Mouse (Mus musculus) lung, embryonic 15.5 days (tissue): Measurements from ENCODE around the gene Otop1. TPM values are rescaled to one million over a fixed set of nuclear protein-coding genes. Genes with fewer than 3 reads are reported as not detected.

Experiments used
- ATAC-seq: fragments of 200-750 bp; cut with Nextera tagmentation; 2 replicates; pipeline ENCODE4 v1.8.0; 2017; ENCODE audit warnings: moderate number of reproducible peaks, borderline replicate concordance; ENCODE audit not compliant: low FRiP score, low TSS enrichment; ENCODE audit errors: extremely low read depth
- H3K27ac ChIP-seq: fragments of 300-500 bp; sonication (generic); 2 replicates; pipeline ENCODE4 v1.5.1; 2015; ENCODE audit warnings: moderate library complexity, mild to moderate bottlenecking, inconsistent platforms
- H3K27me3 ChIP-seq: fragments of 300-500 bp; sonication (generic); 2 replicates; pipeline ENCODE4 v1.6.1; 2015; ENCODE audit warnings: inconsistent platforms
- H3K36me3 ChIP-seq: fragments of 300-500 bp; sonication (generic); 2 replicates; pipeline ENCODE4 v1.6.1; 2015; ENCODE audit warnings: inconsistent platforms
- H3K4me1 ChIP-seq: fragments of 300-500 bp; sonication (generic); 2 replicates; pipeline ENCODE4 v1.6.1; 2015; ENCODE audit warnings: inconsistent platforms
- H3K4me2 ChIP-seq: fragments of 300-500 bp; sonication (generic); 2 replicates; pipeline ENCODE4 v1.6.1; 2015; ENCODE audit warnings: inconsistent platforms, mild to moderate bottlenecking, moderate library complexity
- H3K4me3 ChIP-seq: fragments of 300-500 bp; sonication (generic); 2 replicates; pipeline ENCODE4 v1.5.1; 2015; ENCODE audit warnings: mild to moderate bottlenecking, inconsistent platforms
- H3K9ac ChIP-seq: fragments of 300-500 bp; sonication (generic); 2 replicates; pipeline ENCODE4 v1.6.1; 2015; ENCODE audit warnings: inconsistent platforms
- H3K9me3 ChIP-seq: fragments of 300-500 bp; sonication (generic); 2 replicates; pipeline ENCODE4 v1.6.1; 2016; ENCODE audit warnings: inconsistent platforms
- WGBS: fragments of 180-500 bp; shearing (Covaris S2); methylation state at CpG from one replicate; pipeline ENCODE4 v1.1.7; 2015; 5-methylcytosine and 5-hydroxymethylcytosine counted together
- polyA plus RNA-seq: library from polyadenylated mRNA; unstranded; fragments of >200 nt; fragmentation: Nextera tagmentation; extraction: Ambion mirVana; gene quantifications from 2 replicates; pipeline ENCODE4 v1.2.1, GENCODE M21; 2015

Otop1 gene
- not detected in 2 replicates for polyA plus RNA-seq

- no peak for ATAC-seq
- no peak within 1 kb of the TSS for H3K27ac ChIP-seq
- H3K4me1 ChIP-seq, result 0 out of 2 replicates have a peak, but pooled peaks cover 8% of the 10 kb centered on the region
- peak within 1 kb of the TSS; percentile 8; the same call in 1 of the 2 replicates for H3K4me3 ChIP-seq
- no peak within 1 kb of the TSS for H3K9ac ChIP-seq
- WGBS, result 2% methylated on average over 4 of the region's 4 CpGs
- H3K9me3 ChIP-seq, result no peaks in the 10 kb centered on the region
- peaks cover 9% of the 10 kb centered on the region; the same call in 1 of the 2 replicates for H3K36me3 ChIP-seq
- H3K27me3 ChIP-seq, result peaks cover 61% of the 10 kb centered on the region
- no peak within 1 kb of the TSS for H3K4me2 ChIP-seq
These were observed at the start of gene Otop1 for GRCm38 (mm10) chr5:38275771-38276170. Gene Otop1, plus strand, starts transcription at chr5:38275972.

- H3K4me1 ChIP-seq, result no peaks in the 10 kb centered on the region
- no peaks in the 10 kb centered on the region for H3K9me3 ChIP-seq
- H3K4me2 ChIP-seq, result no peak overlapping the region
- H3K27me3 ChIP-seq, result no peaks in the 10 kb centered on the region
- H3K4me3 ChIP-seq, result no peak overlapping the region
- peaks cover 36% of the 10 kb centered on the region for H3K36me3 ChIP-seq
- 68% methylated on average over 4 of the region's 4 CpGs for WGBS
- no peak overlapping the region for H3K27ac ChIP-seq
- ATAC-seq, result no peak
- H3K9ac ChIP-seq, result no peak overlapping the region
These were observed 40.4 kb upstream of the Otop1 start for GRCm38 (mm10) chr5:38235422-38235821.

- H3K27me3 ChIP-seq, result no peaks in the 10 kb centered on the region
- H3K4me3 ChIP-seq, result no peak overlapping the region
- WGBS, result 95% methylated on average over 2 of the region's 2 CpGs
- no peak overlapping the region for H3K9ac ChIP-seq
- H3K4me2 ChIP-seq, result no peak overlapping the region
- H3K4me1 ChIP-seq, result no peaks in the 10 kb centered on the region
- ATAC-seq, result no peak
- H3K27ac ChIP-seq, result no peak overlapping the region
- no peaks in the 10 kb centered on the region for H3K9me3 ChIP-seq
- peaks cover 24% of the 10 kb centered on the region for H3K36me3 ChIP-seq
These were observed 39.1 kb upstream of the Otop1 start for GRCm38 (mm10) chr5:38236627-38237026.

GRCm38 (mm10) chr5:38240727-38241472, 34.9 kb upstream of the Otop1 start:
- Histone ChIP-seq H3K4me1 (no peaks in the 10 kb centered on the region), H3K9me3 (no peaks in the 10 kb centered on the region), H3K4me3 (no peak overlapping the region), H3K9ac (no peak overlapping the region), H3K27me3 (no peaks in the 10 kb centered on the region), H3K27ac (no peak overlapping the region), H3K4me2 (no peak overlapping the region), H3K36me3 (no peaks in the 10 kb centered on the region)
- WGBS, result 35% methylated on average over 5 of the region's 5 CpGs
- no peak for ATAC-seq

- H3K27me3 ChIP-seq, result no peaks in the 10 kb centered on the region
- H3K36me3 ChIP-seq, result no peaks in the 10 kb centered on the region
- no peak overlapping the region for H3K4me3 ChIP-seq
- no peaks in the 10 kb centered on the region for H3K4me1 ChIP-seq
- no peaks in the 10 kb centered on the region for H3K9me3 ChIP-seq
- no peak overlapping the region for H3K9ac ChIP-seq
- H3K27ac ChIP-seq, result no peak overlapping the region
- ATAC-seq, result no peak
- H3K4me2 ChIP-seq, result no peak overlapping the region
- 79% methylated on average over 3 of the region's 3 CpGs for WGBS
These were observed 34.3 kb upstream of the Otop1 start for GRCm38 (mm10) chr5:38241473-38241834.

- no peaks in the 10 kb centered on the region for H3K4me1 ChIP-seq
- H3K4me3 ChIP-seq, result no peak overlapping the region
- H3K9me3 ChIP-seq, result no peaks in the 10 kb centered on the region
- no peak for ATAC-seq
- WGBS, result 77% methylated on average over 6 of the region's 6 CpGs
- no peak overlapping the region for H3K4me2 ChIP-seq
- no peaks in the 10 kb centered on the region for H3K27me3 ChIP-seq
- H3K36me3 ChIP-seq, result no peaks in the 10 kb centered on the region
- H3K27ac ChIP-seq, result no peak overlapping the region
- H3K9ac ChIP-seq, result no peak overlapping the region
These were observed 33.8 kb upstream of the Otop1 start for GRCm38 (mm10) chr5:38241966-38242365.

GRCm38 (mm10) chr5:38255195-38255594, 20.6 kb upstream of the Otop1 start:
- no peak overlapping the region for H3K27ac ChIP-seq
- H3K36me3 ChIP-seq, result no peaks in the 10 kb centered on the region
- H3K27me3 ChIP-seq, result no peaks in the 10 kb centered on the region
- H3K9me3 ChIP-seq, result no peaks in the 10 kb centered on the region
- no peak overlapping the region for H3K4me3 ChIP-seq
- H3K4me2 ChIP-seq, result no peak overlapping the region
- no peak overlapping the region for H3K9ac ChIP-seq
- ATAC-seq, result no peak
- WGBS, result 45% methylated on average over 4 of the region's 4 CpGs
- H3K4me1 ChIP-seq, result no peaks in the 10 kb centered on the region

- H3K27ac ChIP-seq, result no peak overlapping the region
- WGBS, result 67% methylated on average over 3 of the region's 3 CpGs
These were observed 20.1 kb upstream of the Otop1 start for GRCm38 (mm10) chr5:38255644-38256043.

GRCm38 (mm10) chr5:38256551-38256950, 19.2 kb upstream of the Otop1 start:
- H3K4me3 ChIP-seq, result no peak overlapping the region
- 85% methylated on average over 1 of the region's 1 CpGs for WGBS
- peaks cover 8% of the 10 kb centered on the region for H3K4me1 ChIP-seq
- H3K27me3 ChIP-seq, result no peaks in the 10 kb centered on the region
- H3K4me2 ChIP-seq, result no peak overlapping the region
- no peaks in the 10 kb centered on the region for H3K36me3 ChIP-seq
- no peak overlapping the region for H3K27ac ChIP-seq
- H3K9ac ChIP-seq, result no peak overlapping the region
- H3K9me3 ChIP-seq, result no peaks in the 10 kb centered on the region
- ATAC-seq, result no peak

More at GRCm38 (mm10) chr5:38255644-38256043, 20.1 kb upstream of the Otop1 start:
- Histone ChIP-seq H3K4me2 (no peak overlapping the region), H3K4me1 (no peaks in the 10 kb centered on the region), H3K27me3 (no peaks in the 10 kb centered on the region), H3K36me3 (no peaks in the 10 kb centered on the region), H3K4me3 (no peak overlapping the region), H3K9me3 (no peaks in the 10 kb centered on the region), H3K9ac (no peak overlapping the region)
- ATAC-seq, result no peak

- Histone ChIP-seq H3K4me1 (peaks cover 8% of the 10 kb centered on the region), H3K36me3 (peaks cover 8% of the 10 kb centered on the region), H3K27me3 (no peaks in the 10 kb centered on the region), H3K4me3 (no peak overlapping the region), H3K9me3 (no peaks in the 10 kb centered on the region), H3K9ac (no peak overlapping the region), H3K4me2 (no peak overlapping the region), H3K27ac (no peak overlapping the region)
- WGBS, result 80% methylated on average over 8 of the region's 8 CpGs
- no peak for ATAC-seq
These were observed 17.6 kb upstream of the Otop1 start for GRCm38 (mm10) chr5:38258034-38258772.

- H3K9ac ChIP-seq, result no peak overlapping the region
- 86% methylated on average over 5 of the region's 5 CpGs for WGBS
- no peaks in the 10 kb centered on the region for H3K9me3 ChIP-seq
- ATAC-seq, result no peak
- peaks cover 8% of the 10 kb centered on the region for H3K4me1 ChIP-seq
- H3K27me3 ChIP-seq, result no peaks in the 10 kb centered on the region
- no peak overlapping the region for H3K27ac ChIP-seq
- peaks cover 14% of the 10 kb centered on the region for H3K36me3 ChIP-seq
- H3K4me3 ChIP-seq, result no peak overlapping the region
- no peak overlapping the region for H3K4me2 ChIP-seq
These were observed 17.0 kb upstream of the Otop1 start for GRCm38 (mm10) chr5:38258773-38259146.

GRCm38 (mm10) chr5:38259455-38260106, 16.2 kb upstream of the Otop1 start:
- no peak for ATAC-seq
- peaks cover 8% of the 10 kb centered on the region for H3K4me1 ChIP-seq
- no peaks in the 10 kb centered on the region for H3K9me3 ChIP-seq
- peaks cover 22% of the 10 kb centered on the region for H3K36me3 ChIP-seq
- H3K9ac ChIP-seq, result peak overlapping the region; percentile 68
- H3K4me2 ChIP-seq, result peak overlapping the region; percentile 75
- no peaks in the 10 kb centered on the region for H3K27me3 ChIP-seq
- peak overlapping the region; percentile 82 for H3K4me3 ChIP-seq
- 42% methylated on average over 9 of the region's 9 CpGs for WGBS
- peak overlapping the region; percentile 89 for H3K27ac ChIP-seq
